Mouse (Mus musculus) liver, embryonic 16.5 days (tissue): ENCODE results near the gene Atrip. TPM values are rescaled to one million over a fixed set of nuclear protein-coding genes. Genes with fewer than 3 reads are reported as not detected.
A peak's percentile ranks its signal among the peaks of the same experiment; 100 is the strongest.

Source experiments
- ATAC-seq: fragments of 200-750 bp; cut with Nextera tagmentation; 2 replicates; pipeline ENCODE4 v1.8.0; 2017; ENCODE audit warnings: low read depth, mild to moderate bottlenecking, moderate number of reproducible peaks, moderate library complexity
- H3K27ac ChIP-seq: fragments of 300-500 bp; sonication (generic); 2 replicates; pipeline ENCODE4 v1.5.1; 2014; ENCODE audit warnings: mild to moderate bottlenecking, low read length
- H3K27me3 ChIP-seq: fragments of 300-500 bp; sonication (generic); 2 replicates; pipeline ENCODE4 v1.6.1; 2014; ENCODE audit warnings: low read depth, low read length, mixed read lengths; ENCODE audit not compliant: control insufficient read depth, insufficient read depth
- H3K36me3 ChIP-seq: fragments of 300-500 bp; sonication (generic); 2 replicates; pipeline ENCODE4 v1.6.1; 2014; ENCODE audit warnings: mild to moderate bottlenecking; ENCODE audit not compliant: control insufficient read depth, insufficient read depth
- H3K4me1 ChIP-seq: fragments of 300-500 bp; sonication (generic); 2 replicates; pipeline ENCODE4 v1.6.1; 2014; ENCODE audit warnings: low read depth, low read length, mixed read lengths; ENCODE audit not compliant: control insufficient read depth
- H3K4me2 ChIP-seq: fragments of 300-500 bp; sonication (generic); 2 replicates; pipeline ENCODE4 v1.6.1; 2014; ENCODE audit warnings: low read depth, low read length, mixed read lengths
- H3K4me3 ChIP-seq: fragments of 300-500 bp; sonication (generic); 2 replicates; pipeline ENCODE4 v1.5.1; 2014; ENCODE audit warnings: low read depth, mild to moderate bottlenecking, low read length
- H3K9ac ChIP-seq: fragments of 300-500 bp; sonication (generic); 2 replicates; pipeline ENCODE4 v1.6.1; 2014; ENCODE audit warnings: low read depth, low read length
- H3K9me3 ChIP-seq: fragments of 300-500 bp; sonication (generic); replicated peaks from 2 replicates; pipeline ENCODE4 v1.6.1; 2016; ENCODE audit warnings: low read length; ENCODE audit not compliant: control insufficient read depth
- WGBS: fragments of 180-500 bp; shearing (Covaris S2); extraction: QIAGEN DNeasy Blood & Tissue Kit; methylation state at CpG from one replicate; pipeline ENCODE4 v1.1.7; 2014; ENCODE audit not compliant: insufficient replicate concordance; 5-methylcytosine and 5-hydroxymethylcytosine counted together
- polyA plus RNA-seq: library from polyadenylated mRNA; unstranded; fragments of >200 nt; fragmentation: Nextera tagmentation; extraction: Ambion mirVana; gene quantifications from 2 replicates; pipeline ENCODE4 v1.2.1, GENCODE M21; 2015

Atrip gene
- polyA plus RNA-seq, 1 experiment from 2014 or later, result 8.8 TPM

DNA sequence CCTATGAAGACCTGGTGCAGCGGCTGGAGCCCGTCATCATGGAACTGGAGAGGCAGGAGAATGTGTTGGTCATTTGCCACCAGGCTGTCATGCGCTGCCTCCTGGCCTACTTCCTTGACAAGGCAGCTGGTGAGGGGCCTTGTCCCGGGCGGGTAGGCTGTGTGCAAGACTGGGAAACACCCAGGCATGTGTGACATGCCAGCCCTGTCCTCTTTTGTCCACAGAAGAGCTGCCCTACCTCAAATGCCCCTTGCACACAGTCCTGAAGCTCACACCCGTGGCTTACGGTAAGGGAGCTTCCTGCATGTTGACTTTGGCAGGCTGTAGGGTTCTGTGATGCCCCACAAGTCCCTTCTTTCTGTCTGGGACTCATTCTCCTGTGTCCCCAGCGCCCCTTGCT, 46.4 kb downstream of the Atrip start:
- no peak for ATAC-seq
- no peak overlapping the region for H3K4me3 ChIP-seq
- H3K4me1 ChIP-seq, result no peaks in the 10 kb centered on the region; the same call in none of the 2 replicates
- 63% methylated on average over 8 of the region's 8 CpGs for WGBS
- H3K4me2 ChIP-seq, result no peak overlapping the region
- no peak overlapping the region for H3K27ac ChIP-seq
- no peaks in the 10 kb centered on the region for H3K9me3 ChIP-seq
- no peaks in the 10 kb centered on the region for H3K36me3 ChIP-seq
- no peaks in the 10 kb centered on the region for H3K27me3 ChIP-seq
- no peak overlapping the region for H3K9ac ChIP-seq

DNA sequence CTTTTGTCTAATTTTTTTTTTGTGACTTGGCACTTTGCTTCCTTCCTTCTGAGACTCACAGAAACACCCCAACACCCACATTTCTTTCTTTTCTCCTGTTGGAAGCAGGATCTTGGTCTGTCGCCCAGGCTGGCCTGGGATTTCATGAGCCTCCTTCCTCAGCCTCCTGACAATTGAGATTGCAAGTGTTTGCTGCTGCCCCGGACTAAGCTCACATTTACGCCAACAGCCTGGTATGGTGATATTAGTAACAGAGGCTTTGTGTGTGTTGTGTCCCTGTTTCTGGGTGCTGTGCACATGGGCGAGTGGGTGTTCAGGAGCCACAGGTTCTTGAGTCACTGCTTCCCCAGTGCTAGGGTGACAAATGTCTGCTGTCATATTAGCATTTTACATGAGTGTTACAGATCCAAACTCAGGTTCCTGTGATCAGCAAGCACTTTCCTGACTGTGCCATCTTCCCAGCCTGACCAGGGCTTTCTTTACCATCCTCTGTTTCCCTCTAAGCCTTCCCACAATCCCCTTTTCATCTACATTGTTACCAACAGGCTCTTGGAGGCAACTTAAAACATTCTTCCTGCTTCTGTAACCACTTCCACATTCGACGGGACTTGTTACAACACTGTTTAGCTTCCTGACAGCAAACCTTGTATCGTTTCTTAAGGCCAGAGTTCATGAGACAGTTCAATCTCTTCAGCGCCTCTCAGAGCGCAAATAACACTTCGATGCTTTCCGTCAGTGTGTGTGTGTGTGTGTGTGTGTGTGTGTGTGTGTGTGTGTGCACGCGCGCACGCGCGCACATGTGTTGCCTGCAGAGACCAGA, 50.8 kb downstream of the Atrip start:
- no peak overlapping the region for H3K9ac ChIP-seq
- WGBS, result 52% methylated on average over 17 of the region's 17 CpGs
- H3K27me3 ChIP-seq, result no peaks in the 10 kb centered on the region
- no peaks in the 10 kb centered on the region for H3K4me1 ChIP-seq
- no peaks in the 10 kb centered on the region for H3K9me3 ChIP-seq
- H3K27ac ChIP-seq, result 0 out of 2 replicates have a peak overlapping the region, but pooled peaks have one; percentile 19
- no peak for ATAC-seq
- no peaks in the 10 kb centered on the region for H3K36me3 ChIP-seq
- no peak overlapping the region for H3K4me3 ChIP-seq
- no peak overlapping the region for H3K4me2 ChIP-seq

DNA sequence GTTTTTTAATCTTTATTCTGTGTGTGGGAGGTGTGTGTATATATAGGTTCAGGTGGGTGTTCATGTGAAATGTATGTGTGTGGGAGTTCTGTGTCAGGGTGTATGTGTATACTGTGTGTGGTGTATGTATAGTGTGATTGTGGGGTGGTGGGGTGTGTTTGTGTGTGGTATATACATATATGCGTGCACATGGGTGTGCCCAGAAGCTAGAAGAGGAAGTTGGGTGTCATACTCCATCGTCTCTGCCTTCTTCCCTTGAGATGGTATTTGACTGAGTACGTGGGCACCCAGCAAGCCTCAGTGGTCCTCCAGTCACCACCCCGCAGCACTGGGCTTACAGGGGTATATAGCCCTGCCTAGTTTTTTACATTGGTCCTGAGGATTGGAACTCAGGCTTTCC, 52.5 kb downstream of the Atrip start:
- no peaks in the 10 kb centered on the region for H3K36me3 ChIP-seq

DNA sequence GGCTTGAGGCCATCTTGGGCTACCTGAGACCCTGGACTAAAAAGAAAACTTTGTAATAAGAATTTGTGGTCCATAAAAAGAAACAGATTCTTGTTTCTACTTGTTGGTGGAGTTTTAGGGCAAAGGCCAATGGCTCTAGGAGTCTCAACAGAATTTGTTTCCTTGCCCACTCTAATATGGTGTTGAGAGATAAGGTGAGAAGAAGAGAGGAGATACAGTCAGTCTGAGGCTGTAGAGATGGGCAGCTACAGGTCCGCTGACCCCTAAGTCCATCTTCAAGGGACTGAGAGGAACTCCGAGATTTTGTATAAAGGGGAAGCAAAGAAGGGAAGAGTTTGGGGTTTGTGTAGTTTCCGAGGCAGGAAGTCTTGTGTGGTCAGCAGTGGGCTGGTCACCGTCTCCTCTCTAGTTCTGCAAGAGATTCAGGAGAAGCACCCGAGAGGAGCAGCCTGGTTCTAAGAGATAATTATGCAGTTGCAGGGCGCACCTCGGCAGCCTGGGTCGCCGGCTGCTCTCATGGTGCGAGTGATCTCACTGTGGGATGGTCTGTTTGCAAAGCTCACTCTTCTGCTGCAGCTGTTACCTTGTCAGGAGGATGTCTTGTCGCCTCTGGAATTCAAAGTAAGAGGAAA, 56.8 kb downstream of the Atrip start:
- ATAC-seq, result peak; percentile 82
- peaks cover 23% of the 10 kb centered on the region for H3K4me1 ChIP-seq
- H3K27ac ChIP-seq, result peak overlapping the region; percentile 25; the same call in 1 of the 2 replicates
- H3K4me3 ChIP-seq, result peak overlapping the region; percentile 19
- H3K9me3 ChIP-seq, result no peaks in the 10 kb centered on the region
- H3K36me3 ChIP-seq, result no peaks in the 10 kb centered on the region
- H3K9ac ChIP-seq, result no peak overlapping the region
- peak overlapping the region; percentile 42 for H3K4me2 ChIP-seq
- WGBS, result 7% methylated on average over 11 of the region's 11 CpGs
- H3K27me3 ChIP-seq, result no peaks in the 10 kb centered on the region

More for the DNA sequence above, 52.5 kb downstream of the Atrip start:
- Histone ChIP-seq H3K27ac (no peak overlapping the region), H3K4me1 (peaks cover 14% of the 10 kb centered on the region), H3K9me3 (no peaks in the 10 kb centered on the region), H3K27me3 (no peaks in the 10 kb centered on the region), H3K4me2 (no peak overlapping the region), H3K9ac (no peak overlapping the region), H3K4me3 (no peak overlapping the region)
- 26% methylated on average over 4 of the region's 4 CpGs for WGBS
- ATAC-seq, result no peak

DNA sequence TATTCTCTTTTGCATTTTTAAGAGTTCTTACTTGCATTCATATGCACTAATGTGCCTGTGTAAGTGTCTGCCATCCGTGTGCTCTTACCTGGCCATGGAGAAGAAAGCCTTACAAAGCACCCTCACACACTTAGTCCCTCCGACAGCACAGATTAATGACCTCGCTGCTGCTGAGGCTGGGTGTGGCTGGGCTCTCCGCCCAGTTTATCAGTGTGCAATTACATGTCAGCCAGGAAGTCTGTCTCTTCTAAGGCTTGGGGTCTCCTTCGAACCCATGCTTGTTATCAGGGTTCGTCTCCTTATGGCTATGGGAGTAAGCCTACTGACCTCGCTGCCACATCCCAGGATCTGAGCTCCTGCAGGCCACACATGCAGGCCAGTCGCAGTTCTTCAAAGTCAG, 58.5 kb downstream of the Atrip start:
- Histone ChIP-seq H3K36me3 (no peaks in the 10 kb centered on the region), H3K27ac (no peak overlapping the region), H3K4me1 (peaks cover 23% of the 10 kb centered on the region), H3K9ac (no peak overlapping the region), H3K9me3 (no peaks in the 10 kb centered on the region), H3K27me3 (no peaks in the 10 kb centered on the region), H3K4me3 (no peak overlapping the region), H3K4me2 (peak overlapping the region; percentile 27; the same call in 1 of the 2 replicates)
- ATAC-seq, result peak; percentile 54
- 21% methylated on average over 8 of the region's 8 CpGs for WGBS

DNA sequence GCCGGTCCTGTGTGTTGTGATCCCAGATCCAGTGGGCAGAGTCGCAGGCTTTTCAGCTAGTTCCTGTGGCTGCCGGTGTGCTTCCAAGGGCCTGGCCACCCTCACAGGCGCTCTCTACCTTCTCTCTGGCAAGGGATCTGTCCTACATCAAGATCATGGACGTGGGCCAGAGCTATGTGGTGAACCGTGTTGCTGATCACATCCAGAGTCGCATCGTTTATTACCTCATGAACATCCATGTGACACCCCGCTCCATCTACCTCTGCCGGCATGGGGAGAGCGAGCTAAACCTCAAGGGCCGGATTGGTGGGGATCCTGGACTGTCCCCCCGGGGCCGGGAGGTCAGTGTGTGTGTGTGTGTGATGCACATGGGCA, 63.6 kb downstream of the Atrip start:
- 63% methylated on average over 14 of the region's 14 CpGs for WGBS
- no peaks in the 10 kb centered on the region for H3K36me3 ChIP-seq
- no peak for ATAC-seq
- no peak overlapping the region for H3K27ac ChIP-seq
- H3K4me2 ChIP-seq, result no peak overlapping the region
- H3K4me3 ChIP-seq, result no peak overlapping the region
- H3K27me3 ChIP-seq, result no peaks in the 10 kb centered on the region
- no peaks in the 10 kb centered on the region for H3K9me3 ChIP-seq
- H3K9ac ChIP-seq, result no peak overlapping the region
- H3K4me1 ChIP-seq, result peaks cover 6% of the 10 kb centered on the region

DNA sequence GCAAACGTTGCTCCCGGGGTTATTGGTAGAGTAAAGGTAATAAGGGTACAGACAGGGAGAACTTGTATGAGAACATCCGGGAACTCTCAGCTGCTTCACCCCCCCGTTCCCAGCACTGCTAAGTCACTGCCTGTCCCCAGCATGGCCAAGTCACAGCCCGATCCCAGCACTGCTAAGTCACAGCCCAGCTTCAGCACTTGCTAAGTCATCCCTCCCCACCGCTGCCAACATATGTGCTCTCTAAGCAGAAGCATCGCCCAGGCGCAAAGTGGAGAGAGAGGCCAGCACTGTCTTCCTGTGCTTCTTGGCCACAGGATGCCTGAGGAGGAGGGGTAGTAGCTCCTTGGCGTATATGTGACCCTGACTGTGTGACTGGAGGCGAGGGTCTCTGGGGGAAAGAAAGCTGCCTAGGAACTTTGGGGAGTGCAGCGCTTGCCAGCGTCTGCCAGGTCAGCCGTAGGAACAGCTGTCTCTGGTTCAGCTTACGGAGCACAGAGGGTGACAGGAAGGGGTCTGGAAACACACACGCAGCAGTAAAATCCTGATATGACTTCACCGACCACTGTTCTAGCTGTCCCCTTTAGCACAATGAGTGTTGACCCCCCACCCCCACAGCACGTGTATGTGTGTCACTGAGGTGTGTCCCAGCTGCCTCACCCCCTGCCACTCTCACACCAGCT, 64.1 kb downstream of the Atrip start:
- no peak overlapping the region for H3K4me3 ChIP-seq
- peaks cover 3% of the 10 kb centered on the region for H3K4me1 ChIP-seq
- no peak overlapping the region; the same call in 1 of the 2 replicates for H3K9ac ChIP-seq
- H3K9me3 ChIP-seq, result no peaks in the 10 kb centered on the region
- H3K27ac ChIP-seq, result 0 out of 2 replicates have a peak overlapping the region, but pooled peaks have one; percentile 20
- 22% methylated on average over 17 of the region's 17 CpGs for WGBS
- no peaks in the 10 kb centered on the region for H3K36me3 ChIP-seq
- no peak overlapping the region for H3K4me2 ChIP-seq
- peak; percentile 83 for ATAC-seq
- H3K27me3 ChIP-seq, result no peaks in the 10 kb centered on the region

DNA sequence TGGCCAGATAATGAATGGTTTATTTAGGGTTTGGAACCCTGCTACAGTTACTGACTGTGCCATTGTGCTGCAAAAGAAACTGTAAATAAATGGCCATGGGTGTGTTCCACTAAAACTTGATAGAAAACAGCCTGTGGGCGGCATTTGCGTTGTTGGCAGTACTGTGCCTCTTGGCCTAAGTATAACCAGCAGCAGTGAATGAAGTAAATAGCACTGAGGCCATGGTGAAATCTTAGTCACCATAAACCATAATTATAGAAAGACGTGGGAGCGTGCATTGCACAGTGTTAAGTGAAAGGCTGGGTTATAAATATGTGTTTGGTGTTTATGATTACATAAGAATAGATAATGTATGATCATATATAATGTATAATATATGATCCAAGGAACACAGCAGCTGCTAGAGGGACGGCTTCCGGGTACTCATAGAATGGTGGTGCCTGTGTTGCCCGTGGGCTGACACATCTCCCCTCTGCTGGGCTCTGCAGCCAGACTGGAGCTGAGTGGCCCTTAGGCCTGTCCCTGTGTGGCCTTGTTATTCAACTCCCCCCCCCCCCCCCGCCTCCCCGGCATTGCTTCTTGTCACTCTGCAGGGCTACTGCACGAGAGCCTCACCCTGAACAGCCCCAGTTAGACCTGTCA, 64.8 kb downstream of the Atrip start:
- 57% methylated on average over 10 of the region's 10 CpGs for WGBS

More for the DNA sequence above, 64.8 kb downstream of the Atrip start:
- Histone ChIP-seq H3K9ac (no peak overlapping the region), H3K4me3 (no peak overlapping the region), H3K4me1 (peaks cover 3% of the 10 kb centered on the region), H3K9me3 (no peaks in the 10 kb centered on the region), H3K27me3 (no peaks in the 10 kb centered on the region), H3K4me2 (no peak overlapping the region), H3K27ac (no peak overlapping the region), H3K36me3 (no peaks in the 10 kb centered on the region)
- no peak for ATAC-seq
